Mouse (Mus musculus): Measurements from ENCODE around the gene Sept9. TPM values are rescaled to one million over a fixed set of nuclear protein-coding genes. Genes with fewer than 3 reads are reported as not detected.

The Sept9 gene
- total RNA-seq, 2 experiments from 2014 or later, result 115 to 146 TPM

GRCm38 (mm10) chr11:117175472-117175871 is 24.0 kb upstream of the Sept9 start:
- no peak for DNase-seq

GRCm38 (mm10) chr11:117176304-117176703 is 23.2 kb upstream of the Sept9 start:
- DNase-seq, result peak; percentile 73

- no peak for DNase-seq
These were observed 22.6 kb upstream of the Sept9 start for GRCm38 (mm10) chr11:117176900-117177299.

DNA sequence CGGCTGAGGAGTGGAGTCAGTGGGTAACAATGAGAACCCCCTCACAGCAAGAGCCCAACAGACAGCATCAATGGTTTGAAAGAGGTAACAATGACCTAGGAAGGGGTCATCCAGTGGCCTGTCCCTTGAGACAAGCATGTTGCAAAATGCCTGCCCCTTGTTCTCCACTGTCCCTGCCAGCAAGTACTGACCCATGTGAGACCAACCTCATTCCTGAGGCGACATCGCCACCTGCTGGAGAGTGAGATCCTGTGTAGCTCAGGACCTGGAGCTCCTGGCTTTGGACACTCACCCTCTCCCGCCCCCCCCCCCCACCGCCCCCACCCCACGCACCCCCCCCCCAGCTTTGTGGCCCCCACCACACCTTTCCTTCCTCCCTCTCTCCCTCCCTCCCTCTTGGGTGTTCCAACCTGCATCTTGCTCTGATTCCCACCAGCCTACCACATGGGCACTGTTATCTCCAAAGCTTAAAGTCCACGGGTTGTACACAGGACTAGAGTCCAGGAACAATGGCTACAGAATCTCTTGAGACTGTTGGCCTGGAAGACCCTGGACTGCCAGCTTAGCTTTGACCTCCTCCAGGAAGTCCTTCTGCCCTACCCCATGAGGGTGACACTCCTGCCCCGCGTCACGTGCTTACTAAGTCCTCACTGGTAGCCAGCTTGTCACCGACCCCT is 22.0 kb upstream of the Sept9 start:
- peak; percentile 94 for DNase-seq

- no peak for DNase-seq
These were observed 19.6 kb upstream of the Sept9 start for GRCm38 (mm10) chr11:117179902-117180301.

- DNase-seq, result no peak
These were observed 16.7 kb upstream of the Sept9 start for GRCm38 (mm10) chr11:117182808-117183207.

GRCm38 (mm10) chr11:117183299-117183698 is 16.2 kb upstream of the Sept9 start:
- DNase-seq, result no peak

DNA sequence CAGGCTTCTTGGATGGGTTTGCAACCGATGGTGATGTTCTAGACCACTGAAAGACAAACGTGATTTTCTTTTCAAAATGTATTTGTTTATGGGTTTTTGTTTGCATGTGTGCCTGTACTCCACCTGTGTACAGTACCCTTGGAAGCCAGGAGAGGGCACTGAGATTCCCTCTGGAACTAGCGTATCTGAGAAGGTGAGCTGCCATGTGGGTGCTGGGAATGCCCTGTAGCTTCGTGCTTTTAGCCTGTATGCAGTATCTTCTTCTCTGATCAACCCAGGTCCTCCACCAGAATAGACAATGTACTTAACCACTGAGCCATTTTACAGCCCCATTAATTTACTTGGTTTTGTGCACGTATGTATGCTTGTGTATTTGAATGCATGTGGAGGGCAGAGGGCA is 15.6 kb upstream of the Sept9 start:
- no peak for DNase-seq

DNA sequence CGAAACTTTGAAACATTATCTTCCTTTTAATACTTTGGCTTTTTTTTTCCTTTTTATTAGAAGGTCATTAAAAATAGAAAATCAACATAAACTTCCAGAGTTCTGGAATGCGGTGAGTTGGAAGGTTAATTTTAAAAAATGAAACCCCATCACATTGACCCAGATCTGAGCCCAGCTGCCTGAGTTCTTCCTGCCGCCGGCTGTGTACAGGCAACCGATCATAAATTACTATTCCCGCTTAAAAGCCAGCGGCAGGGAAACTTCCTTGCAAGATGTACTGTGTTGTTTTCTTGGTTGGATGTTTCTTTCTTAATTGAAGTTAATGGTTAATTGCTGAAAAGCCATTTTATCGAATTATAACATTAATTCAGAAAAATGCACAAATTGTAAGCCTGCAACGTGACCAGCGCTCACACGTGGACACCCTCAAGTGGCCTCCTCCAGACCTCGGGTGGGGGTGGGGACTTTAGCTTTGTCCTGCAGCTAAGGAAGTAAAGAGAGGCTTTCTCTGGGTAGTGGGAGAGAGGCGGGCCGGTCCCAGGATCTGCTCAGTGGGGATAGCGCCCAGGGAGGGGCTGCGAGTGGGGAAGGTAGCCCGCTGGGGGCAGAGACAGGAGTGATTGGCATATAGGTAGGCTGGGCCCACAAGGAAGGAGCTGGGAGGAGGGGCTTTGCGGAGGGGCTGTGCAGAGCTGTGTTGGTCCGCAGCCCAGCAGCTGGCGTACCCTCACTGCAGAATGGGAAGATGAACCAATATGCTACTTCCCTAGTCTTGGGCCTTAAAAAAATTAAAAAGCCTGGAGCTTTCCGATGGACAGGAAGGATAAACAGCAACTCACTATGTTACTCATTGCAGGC is 14.2 kb upstream of the Sept9 start:
- no peak for DNase-seq

DNA sequence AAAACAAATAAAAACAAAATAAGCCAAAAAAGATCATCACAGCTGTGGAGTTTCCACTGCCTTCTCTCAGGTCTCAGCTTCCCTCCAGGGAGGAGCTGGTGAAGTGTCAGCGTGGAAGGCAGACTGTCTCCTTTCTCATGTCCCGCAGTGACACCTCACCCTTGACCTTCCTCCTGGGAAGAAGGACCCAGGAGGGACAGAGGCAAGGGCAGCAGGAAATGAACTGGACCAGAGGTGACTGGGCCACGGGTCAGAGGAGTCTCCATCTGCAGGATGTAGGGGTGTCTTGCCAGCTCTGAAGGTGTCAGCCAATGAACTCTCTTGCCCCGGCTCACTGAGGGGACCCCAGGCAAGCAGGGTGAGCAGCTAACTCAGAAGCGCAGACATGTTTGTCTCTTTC is 7.9 kb upstream of the Sept9 start:
- peak; percentile 62 for DNase-seq

DNA sequence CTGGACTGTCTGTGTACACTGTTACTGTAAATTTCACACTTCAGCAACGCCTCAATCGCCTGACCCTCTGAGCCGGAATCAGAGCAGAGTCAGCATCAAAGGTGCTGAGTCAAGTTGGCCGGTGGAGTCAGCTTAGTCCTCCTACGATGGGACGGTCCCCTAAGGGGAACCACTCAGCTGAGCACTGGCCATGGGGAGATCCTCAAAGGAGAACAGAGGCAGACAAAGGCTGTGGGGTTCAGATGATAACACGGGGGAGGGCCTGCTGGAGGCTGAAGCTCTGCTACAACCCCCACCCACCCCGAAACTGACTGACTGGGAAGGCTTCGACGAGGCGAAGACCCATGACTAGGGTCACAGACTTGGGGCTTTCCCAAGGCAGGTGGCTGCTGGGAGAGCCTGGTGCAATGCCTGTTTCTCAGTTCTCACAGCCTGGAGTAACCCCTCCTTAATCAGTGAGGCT is 5.0 kb upstream of the Sept9 start:
- DNase-seq, result no peak

DNA sequence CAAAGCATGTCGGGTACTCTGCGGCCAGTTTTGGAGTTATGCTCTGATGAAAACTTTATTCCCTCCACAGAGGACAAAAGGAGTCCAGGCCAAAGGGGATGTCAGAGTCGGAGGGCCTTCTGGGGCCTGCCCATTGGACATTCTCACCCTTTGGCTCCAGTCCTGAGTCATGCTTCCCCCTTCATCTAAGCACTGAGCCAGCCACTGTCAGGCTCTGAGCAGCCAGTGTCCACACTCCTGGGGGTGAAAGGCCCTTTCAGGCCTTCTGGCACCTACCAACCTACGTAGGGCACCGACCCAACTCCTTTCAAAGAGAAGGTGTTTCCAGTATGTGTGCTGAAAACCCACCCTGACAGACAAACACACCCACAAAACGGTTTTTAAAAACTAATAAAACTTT is 3.8 kb upstream of the Sept9 start:
- peak; percentile 54 for DNase-seq

DNA sequence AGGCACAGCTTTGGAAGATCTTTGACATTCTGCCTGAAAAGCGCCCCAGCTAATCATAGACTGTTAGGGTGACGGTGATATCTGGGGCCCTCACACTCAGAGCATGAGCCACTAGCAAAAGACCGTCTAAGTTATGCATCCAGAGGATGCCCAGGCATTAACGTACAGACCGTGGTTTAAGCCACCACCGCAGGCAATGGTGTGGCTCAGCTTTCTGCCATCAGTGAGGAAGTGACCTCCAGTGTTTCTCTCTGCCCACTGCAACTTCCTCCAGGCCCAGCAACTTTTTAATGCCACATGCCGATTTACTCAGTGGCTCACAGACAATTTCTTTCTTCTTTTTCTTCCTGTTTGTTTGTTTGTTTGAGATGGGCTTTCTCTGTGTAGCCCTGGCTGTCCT is 2.8 kb upstream of the Sept9 start:
- no peak for DNase-seq

GRCm38 (mm10) chr11:117198122-117198521 is 1.3 kb upstream of the Sept9 start:
- no peak for DNase-seq

DNA sequence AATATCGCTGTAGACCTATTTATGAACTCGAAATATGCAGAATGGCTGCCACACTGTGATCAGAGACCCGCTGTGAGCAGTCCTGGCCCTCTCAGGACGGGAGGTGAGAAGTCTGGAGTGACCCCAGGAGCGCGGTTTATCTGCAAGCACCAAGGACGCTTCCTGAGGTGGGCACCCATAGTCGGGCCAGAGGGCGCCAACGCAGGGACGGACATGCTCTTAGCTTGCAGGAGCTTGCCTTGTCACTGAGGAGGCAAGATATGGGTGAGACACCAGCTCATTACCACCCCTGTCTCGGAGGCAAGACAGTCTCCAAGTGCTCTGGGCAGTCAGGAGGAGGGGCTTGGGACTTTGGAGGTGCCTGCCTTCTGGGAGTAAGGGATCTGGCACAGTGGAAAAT is 2.4 kb downstream of the Sept9 start:
- DNase-seq, result no peak

DNA sequence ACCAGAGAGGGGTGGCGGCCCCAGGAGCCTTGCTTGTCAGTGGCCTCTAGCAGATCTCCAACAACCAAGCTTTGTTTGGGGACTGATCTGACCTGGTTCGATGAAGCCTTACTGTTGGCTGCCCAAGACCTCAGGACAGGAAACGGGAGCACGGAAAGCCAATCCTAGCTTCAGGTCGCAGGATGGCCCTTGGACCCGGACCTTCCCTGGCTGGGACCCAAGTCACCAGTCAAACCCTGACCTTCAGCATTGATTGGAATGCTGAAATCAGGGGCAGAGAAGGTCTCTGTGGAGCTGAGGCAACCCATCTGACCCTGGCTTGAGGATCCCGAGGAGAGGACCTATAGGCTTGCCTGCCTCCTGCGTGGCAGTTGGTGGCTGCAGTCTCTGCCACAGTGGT is 5.1 kb downstream of the Sept9 start:
- DNase-seq, result peak; percentile 41

DNA sequence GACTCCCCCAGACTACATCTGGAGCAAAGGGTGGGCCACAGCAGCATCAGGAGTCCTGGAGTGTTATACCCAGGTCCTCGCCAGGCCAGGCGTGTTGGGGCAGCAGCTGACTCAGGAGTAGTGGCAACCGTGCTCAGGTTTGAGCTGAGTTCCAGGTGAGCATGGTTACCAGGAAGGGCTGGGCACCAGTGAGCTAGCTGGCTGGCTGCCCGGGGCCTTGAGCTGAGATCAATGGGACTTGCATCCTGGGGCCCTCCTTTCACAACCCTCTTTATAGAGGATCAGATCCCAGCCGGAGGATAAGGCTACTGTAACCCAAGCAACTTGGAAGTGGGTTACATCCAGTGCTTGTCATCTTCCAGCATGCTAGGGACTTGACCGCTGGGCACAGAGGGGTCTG is 5.6 kb downstream of the Sept9 start:
- peak; percentile 64 for DNase-seq

DNA sequence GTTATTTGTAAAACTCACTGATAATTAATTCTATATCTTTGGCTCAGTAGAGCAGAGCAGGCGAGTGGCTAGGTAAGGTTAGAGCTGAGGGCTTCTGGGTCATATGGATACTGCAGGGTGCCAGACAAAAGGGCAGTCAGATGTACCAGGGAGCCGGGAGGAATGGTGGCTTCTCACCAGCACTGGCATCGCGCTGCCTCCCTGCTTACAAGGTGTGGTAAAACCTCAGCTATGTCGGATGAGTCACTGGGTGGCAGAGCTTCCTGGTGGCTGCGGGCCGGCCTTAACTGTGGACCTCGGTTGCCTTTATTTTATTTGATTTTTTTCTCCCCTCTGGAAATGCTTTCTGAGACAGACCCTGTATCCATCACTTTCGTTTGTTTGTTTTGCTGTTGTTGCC is 6.0 kb downstream of the Sept9 start:
- DNase-seq, result no peak

- no peak for DNase-seq
These were observed 8.0 kb downstream of the Sept9 start for GRCm38 (mm10) chr11:117207436-117207835.

DNA sequence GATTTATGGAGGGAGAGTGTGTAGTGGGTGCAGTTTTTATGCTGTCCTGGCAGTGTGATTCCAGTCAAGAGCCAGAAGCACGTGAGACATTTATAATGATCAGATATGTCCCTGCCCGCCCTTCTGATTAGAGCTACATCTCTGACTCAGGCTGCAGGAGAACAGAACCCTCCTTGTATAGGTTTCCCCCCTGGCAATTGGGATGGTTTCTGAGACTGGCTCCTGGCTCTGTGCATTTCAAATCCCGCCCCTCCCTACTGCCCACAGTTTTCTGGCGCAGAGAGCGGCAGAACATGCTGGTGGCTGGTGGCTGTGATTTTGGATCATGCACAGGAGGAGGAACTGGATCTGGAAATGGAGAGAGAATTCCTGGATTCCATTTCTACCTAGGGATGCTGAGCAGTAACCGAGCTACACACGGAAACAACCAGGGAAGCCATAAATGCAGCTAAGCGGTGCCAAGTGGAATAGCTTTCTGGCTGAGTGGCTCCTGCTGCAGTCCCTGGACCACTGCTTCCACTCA is 8.8 kb downstream of the Sept9 start:
- DNase-seq, result no peak

DNA sequence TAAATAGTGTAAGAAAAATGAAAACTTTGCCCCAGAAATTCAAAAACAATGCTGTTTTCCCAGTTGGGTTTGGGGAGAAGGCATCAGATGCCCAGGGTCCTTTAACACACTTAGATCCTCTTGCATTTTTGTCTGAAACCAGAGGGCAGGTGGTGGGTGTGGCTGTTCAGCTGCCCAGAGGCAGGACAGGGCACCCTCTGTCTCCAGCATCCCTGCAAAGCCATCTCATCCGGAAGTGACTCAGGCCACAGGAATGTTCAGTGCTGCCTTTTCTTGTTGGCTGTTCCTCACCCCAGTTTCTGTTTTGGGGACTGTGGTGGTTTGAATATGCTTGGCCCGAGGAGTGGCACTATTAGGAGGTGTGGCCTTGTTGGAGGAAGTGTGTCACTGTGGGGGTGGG is 17.3 kb downstream of the Sept9 start:
- DNase-seq, result no peak

DNA sequence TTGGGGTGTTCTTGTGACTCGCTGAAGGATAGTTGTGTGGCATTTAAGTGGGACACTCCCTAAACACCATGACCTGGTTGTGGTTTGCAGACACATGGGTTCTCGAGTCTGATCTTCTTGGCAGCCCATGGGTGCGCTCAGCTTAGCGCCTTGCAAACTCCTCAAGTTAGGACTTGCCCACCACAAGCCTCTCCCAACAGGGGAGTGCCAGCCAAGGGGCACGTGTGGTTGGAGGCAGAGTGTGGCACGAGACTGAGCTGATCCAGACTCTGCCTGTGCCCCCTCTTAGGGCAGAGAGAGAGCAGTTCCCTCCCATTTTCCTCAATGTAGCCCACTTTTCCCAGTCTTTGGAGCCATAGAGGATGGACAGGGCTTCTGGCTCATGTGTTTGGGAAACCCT is 18.6 kb downstream of the Sept9 start:
- DNase-seq, result no peak

DNA sequence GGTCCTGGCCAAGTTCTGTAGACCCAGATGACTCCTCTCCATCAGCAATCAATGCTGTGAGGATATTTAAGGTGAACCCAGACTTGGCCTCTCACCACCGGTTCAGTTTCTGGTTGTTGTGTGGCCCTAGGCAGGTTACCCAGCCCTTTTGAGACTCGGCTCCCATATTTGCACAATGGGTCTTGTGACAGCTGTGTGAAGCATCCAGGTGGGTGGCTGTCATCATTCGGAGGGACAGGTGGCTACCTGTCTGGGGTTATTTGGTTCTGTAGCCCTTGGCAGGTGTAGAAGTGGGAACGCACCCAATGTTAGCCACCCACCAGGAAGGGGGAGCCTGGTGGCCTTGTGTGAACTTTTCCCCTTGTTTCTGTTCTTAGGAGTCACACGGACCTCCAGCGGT is 19.0 kb downstream of the Sept9 start:
- no peak for DNase-seq

DNA sequence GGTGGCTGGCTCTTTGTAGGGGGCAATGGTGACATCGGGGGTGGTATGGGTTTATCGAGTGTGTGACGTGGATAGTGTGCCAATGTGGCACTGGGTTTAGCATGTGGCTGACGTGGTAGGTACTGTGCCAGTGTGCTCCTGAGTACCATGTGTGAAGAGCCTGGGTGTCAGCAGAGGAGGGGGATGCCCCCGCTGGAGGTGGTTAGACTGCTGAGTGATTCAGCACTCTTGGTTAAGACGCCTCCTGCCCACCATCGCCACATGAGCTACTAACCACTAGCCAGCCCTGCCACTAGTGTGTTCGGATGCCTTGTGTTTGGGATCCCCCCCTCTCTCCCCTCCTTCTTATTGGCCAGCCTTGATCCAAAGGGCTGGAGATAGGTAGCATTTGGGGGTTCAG is 21.3 kb downstream of the Sept9 start:
- no peak for DNase-seq
